Mouse (Mus musculus): ENCODE measurements around the gene Gm4869. TPM values are rescaled to one million over a fixed set of nuclear protein-coding genes. Genes with fewer than 3 reads are reported as not detected.
"Not testable (repeated sequence)": the region's sequence is repeated elsewhere in the genome, so short reads cannot be mapped to it uniquely, and the experiment has no call there.

Gm4869 gene
- polyA plus RNA-seq (2017; shearing (Covaris generic)) = not detected

- no peak for ATAC-seq
Measured at GRCm38 (mm10) chr5:140445345-140445744, at the start of gene Gm4869. Gene Gm4869, plus strand, starts transcription at chr5:140445645.

GRCm38 (mm10) chr5:140396166-140396940 lies 49.1 kb upstream of the Gm4869 start:
- ATAC-seq = no peak

- ATAC-seq = no peak
Measured at GRCm38 (mm10) chr5:140402640-140403270, 42.7 kb upstream of the Gm4869 start.

- no peak for ATAC-seq
Measured at GRCm38 (mm10) chr5:140405126-140405525, 40.3 kb upstream of the Gm4869 start.

GRCm38 (mm10) chr5:140406666-140407065 lies 38.8 kb upstream of the Gm4869 start:
- ATAC-seq = no peak

GRCm38 (mm10) chr5:140408801-140409200 lies 36.6 kb upstream of the Gm4869 start:
- ATAC-seq = no peak

GRCm38 (mm10) chr5:140411339-140411738 lies 34.1 kb upstream of the Gm4869 start:
- no peak for ATAC-seq

- no peak for ATAC-seq
Measured at GRCm38 (mm10) chr5:140414647-140415046, 30.8 kb upstream of the Gm4869 start.

GRCm38 (mm10) chr5:140418106-140418488 lies 27.3 kb upstream of the Gm4869 start:
- no peak for ATAC-seq

GRCm38 (mm10) chr5:140418489-140419441 lies 26.7 kb upstream of the Gm4869 start, which contains the start of gene Eif3b:
Gene Eif3b, plus strand, starts transcription at chr5:140419328.
- peak; percentile 89 for ATAC-seq

GRCm38 (mm10) chr5:140419442-140420080 lies 25.9 kb upstream of the Gm4869 start:
- ATAC-seq = no peak

GRCm38 (mm10) chr5:140420616-140421015 lies 24.8 kb upstream of the Gm4869 start:
- ATAC-seq = no peak

- ATAC-seq = no peak
Measured at GRCm38 (mm10) chr5:140425016-140425783, 20.2 kb upstream of the Gm4869 start.

- not testable (repeated sequence) for ATAC-seq
Measured at GRCm38 (mm10) chr5:140439117-140439516, 6.3 kb upstream of the Gm4869 start.

- ATAC-seq = no peak
Measured at GRCm38 (mm10) chr5:140441406-140441805, 4.0 kb upstream of the Gm4869 start.

- no peak for ATAC-seq
Measured at GRCm38 (mm10) chr5:140444012-140444411, 1.4 kb upstream of the Gm4869 start.

GRCm38 (mm10) chr5:140446054-140446453 lies 609 bp downstream of the Gm4869 start:
- no peak for ATAC-seq

- no peak for ATAC-seq
Measured at GRCm38 (mm10) chr5:140454488-140454887, 9.0 kb downstream of the Gm4869 start.

- no peak for ATAC-seq
Measured at GRCm38 (mm10) chr5:140455466-140455865, 10.0 kb downstream of the Gm4869 start.

- ATAC-seq = no peak
Measured at GRCm38 (mm10) chr5:140461476-140461875, 16.0 kb downstream of the Gm4869 start.

- not testable (repeated sequence) for ATAC-seq
Measured at GRCm38 (mm10) chr5:140463151-140463550, 17.7 kb downstream of the Gm4869 start.

- no peak for ATAC-seq
Measured at GRCm38 (mm10) chr5:140464943-140465342, 19.5 kb downstream of the Gm4869 start.
